Mouse (Mus musculus): Measurements from ENCODE around the gene Plscr5.

Plscr5 gene

DNA sequence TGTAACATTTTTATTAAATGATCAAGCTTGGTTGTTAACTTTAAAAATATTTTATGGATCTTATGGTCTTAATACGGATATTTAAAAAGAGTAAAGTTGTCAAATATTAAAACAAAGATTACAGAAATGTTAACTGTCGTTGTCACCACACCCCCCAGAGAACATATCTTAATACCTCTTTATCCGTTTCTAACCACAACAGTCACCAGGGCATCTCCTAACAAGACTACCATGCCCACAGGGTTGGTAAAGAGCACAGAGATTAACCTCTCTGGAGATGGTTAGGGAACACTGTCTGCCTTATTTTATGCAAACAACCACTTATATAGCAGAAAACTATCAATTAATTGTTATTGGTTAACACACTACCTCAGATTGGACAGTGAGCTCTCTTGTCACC, 34.1 kb downstream of the Plscr5 start:
- no peak for DNase-seq (ENCODE audit: low spot score in 2 of 2)

DNA sequence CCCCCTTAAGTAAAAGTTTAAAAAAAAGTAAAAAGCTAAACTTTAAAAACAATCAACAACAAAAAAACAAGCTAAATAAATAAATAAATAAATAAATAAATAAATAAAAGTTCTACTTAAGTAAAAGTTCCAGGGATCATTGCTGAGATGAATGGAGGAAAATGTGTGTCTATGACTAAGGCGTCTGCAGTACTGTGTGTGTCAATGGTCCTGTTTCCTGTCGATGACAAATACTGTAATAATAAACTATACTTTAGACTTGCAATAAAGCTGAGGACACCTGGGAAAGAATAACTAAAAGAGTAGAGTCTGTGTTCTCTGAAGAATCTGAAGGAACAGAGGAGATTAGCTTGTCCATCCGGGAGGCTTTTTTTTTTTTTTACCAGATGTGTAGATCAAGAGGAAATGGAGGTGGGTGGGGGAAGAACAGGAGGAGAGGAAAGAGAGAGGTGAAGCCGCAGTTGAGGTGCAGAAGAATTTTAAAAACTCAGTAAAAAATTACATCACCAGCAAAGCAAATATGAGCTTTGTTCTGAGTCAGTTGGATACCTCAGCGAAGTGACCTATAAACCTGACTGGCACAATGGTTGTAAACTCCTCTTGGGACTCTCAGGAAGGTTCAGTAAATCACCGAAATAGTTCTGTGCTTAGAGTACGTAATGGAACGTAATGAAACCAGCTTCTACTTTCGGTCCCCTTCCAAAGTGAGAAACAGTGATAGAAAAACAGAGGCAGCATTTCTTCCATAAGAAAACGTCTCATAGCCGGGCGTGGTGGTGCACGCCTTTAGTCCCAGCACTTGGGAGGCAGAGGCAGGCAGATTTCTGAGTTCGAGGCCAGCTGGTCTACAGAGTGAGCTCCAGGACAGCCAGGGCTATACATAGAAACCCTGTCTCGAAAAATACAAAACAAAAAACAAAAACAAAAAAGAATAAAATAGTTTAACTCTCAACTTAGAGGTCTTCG, 36.4 kb downstream of the Plscr5 start:
- DNase-seq (ENCODE audit: low spot score in 2 of 2), result no peak

DNA sequence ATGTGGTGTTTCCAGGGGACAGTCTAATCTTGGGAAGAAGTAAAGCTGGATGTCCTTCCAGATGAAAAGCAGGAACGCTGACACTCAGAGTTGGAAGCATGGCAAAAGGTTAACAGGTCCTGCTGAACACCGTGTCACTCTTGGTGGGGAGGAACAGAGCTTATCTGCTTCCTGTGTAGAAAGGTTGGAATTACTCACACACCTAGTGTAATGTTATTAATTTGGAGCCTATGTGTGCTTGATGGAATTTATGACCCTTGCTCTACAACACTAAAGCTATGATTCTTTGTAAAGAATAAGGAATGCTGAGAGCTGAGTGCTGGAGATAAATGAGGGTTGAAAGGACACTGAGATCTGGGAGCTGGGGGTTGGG, 37.1 kb downstream of the Plscr5 start:
- DNase-seq (ENCODE audit: low spot score in 2 of 2), result no peak

DNA sequence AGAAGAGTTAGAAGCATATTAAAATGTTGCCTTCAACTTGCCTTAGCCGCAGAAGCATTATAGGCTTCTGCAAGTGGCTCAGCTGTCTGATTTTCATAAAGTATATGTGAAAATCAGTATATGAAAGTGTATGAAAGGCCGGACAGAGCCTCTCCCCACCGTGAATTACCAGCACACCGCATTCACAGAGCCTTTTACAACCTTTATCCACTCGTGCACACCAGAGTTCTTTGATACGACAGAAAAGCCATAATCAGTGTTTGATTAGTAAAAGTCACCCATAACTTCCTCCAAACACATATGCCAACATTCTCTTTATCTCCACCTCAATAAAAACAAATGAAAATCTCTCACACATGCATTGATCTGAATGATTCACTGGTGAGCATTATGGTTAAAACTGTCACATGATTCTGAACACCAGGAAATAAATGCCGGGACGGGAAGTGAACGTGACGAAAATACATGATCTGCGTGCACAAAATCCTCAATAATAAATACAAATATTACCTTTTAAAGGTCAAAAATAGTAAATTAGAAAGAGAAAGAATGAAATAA, 42.2 kb downstream of the Plscr5 start:
- DNase-seq (ENCODE audit: low spot score in 2 of 2), result no peak

DNA sequence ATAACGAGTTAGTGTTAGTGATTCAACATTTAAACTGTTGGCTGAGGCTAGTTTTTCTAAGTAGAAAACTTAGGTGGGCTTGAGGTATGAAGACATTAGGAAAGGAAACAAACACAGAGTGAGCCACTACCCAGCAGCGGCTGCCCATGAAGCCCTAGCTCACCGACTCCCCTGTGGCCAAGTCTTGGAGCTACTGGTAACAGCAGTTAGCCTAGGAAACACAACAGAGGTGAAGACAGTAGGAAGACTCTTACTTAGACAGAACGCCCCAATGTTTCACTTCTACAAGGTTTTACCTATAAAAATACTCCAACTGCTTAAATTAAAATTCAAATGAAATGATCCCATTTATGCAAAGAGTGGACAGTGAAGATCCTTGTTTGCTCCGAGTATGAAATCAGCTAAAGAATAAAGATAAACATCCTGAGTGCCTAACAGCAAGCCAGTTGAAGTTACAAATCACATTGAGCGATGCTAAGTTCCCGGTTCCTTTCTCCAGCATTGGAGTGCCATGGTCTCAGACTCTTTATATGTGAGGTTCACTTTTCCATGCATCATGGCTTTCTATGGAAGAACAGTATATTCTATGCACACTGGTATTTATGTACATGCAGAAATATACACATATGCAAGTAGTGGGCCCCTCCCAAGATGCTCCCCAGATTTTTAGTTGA, 56.2 kb downstream of the Plscr5 start:
- DNase-seq (ENCODE audit: low spot score in 2 of 2), result no peak

DNA sequence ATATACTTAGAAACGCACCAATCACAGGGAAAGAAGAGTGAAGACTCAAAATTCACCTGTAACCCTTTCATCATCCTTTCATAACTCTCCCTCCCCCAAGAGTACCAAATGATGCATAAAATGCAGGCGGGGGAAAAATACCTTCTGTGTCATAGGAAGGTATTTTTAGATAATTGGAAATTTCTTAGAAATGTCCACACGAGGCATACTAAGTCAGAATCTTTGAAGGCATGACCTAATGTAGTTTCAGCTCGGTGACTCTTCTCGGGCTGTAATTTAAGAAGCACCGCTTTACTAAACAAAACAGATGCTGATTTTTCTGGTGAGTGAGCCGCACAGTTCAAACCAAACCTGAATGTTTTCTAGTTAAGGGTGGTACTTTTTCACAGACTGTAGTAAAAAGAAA, 56.7 kb downstream of the Plscr5 start, which contains the start of gene Plscr1:
Plscr1 (plus strand) TSS at position 304 of the 406 bp plus-strand sequence.
- no peak for DNase-seq (ENCODE audit: low spot score in 2 of 2)

DNA sequence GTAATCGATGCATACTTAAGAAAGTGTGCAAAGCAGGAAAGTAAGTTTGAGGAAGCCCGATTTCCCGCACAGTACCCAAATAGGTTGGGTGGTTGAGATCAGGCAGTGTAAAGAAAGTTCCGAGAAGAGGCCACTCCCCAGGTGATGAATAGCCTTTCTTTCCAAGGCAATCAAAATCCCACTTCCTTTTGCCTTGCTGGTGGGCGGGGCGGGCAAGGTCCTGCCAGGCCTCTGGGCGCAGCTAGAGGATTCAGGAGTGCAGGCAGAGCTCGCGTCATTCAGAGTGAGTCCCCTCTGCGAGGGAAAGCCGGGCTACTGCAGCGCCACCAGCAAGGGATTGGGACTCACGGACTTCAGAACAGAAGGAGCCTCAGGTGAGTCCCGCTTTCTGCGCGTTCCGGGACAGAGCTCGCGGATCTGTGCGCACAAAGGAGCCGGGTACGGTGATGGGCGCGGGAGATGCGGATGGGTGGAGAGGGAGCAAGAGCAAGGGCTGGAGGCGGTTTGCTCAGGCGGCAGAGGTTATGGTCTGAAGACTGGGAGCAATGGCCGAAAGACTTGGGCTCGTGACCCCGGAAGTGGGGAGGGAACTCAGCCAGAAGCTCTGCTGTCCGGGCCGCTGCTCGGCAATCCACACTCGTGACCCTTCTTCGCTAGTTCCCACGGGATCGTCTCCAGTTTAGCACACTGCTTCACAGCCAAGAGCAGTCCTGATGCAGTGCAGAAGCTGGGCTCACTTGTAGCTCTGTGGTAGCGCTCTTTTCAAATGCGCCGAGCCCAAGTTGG, 57.4 kb downstream of the Plscr5 start:
- DNase-seq (ENCODE audit: low spot score in 2 of 2), result peak; percentile 8 to 14

DNA sequence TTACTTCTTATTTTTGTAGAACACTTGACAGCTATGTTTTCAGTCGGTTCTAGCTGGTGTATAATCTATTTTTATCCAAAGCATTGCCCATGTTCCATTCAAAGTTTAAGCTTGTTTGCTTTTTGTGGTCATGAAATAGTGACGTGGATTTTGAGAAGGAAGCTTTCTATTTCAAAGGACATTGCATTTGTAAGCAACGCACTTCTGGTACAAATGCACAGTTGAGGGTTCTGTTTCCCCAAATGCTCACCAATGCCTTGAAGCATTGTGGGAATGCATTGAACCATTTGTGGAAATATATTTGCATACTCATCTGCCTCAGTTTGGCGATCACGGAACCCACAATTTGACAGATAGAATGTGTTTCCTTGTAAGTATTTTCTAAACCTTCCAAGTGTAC, 60.0 kb downstream of the Plscr5 start:
- DNase-seq (ENCODE audit: low spot score in 2 of 2), result no peak

DNA sequence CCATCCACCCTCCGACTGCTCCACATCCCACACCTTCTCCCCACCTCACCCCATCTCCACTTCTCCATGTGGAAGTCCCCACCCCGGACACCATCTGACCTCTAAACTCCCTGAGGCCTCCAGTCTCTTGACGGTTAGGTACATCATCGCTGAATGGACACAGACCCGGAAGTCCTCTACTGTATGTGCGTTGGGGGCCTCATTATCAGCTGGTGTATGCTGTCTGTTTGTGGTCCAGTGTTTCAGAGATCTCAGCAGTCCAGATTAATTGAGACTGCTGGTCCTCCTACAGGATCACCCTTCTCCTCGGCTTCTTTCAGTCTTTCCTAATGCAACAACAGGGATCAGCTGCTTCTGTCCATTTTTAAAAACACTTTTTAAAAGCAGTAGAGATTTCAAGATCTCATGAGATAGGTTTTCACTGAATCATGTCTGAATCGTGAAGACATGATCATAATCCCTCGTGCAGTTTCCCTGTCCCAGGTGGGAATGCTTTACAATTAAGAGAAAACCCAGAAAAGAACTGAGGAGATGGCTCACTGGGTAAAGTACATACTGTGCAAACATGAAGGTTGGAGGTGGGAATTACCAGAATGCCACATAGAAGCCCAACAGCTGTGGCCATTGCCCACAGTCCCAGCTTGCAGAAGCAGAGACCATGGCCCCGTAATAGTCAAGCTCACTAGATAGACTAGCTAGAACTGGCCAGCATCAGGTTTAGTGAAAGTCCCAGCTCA, 61.0 kb downstream of the Plscr5 start:
- no peak for DNase-seq (ENCODE audit: low spot score in 2 of 2)
